Mouse (Mus musculus): ENCODE data around the gene Pard3. TPM values are rescaled to one million over a fixed set of nuclear protein-coding genes. Genes with fewer than 3 reads are reported as not detected.

Gene Pard3
- total and polyA plus RNA-seq, 3 experiments = 0.51 to 1.3 (median 0.94) TPM

GRCm38 (mm10) chr8:127139154-127139553, 75.5 kb downstream of the Pard3 start (continued):
- TF ChIP-seq RAD21 (IDR thresholded peaks at IDR 0.05; ENCODE audit: low read depth, low read length) (peak; percentile 87), TBP (conservative IDR thresholded peaks at IDR 0.05; ENCODE audit: low read depth, low read length) (no peak), IRF4 (IDR thresholded peaks at IDR 0.05; ENCODE audit: low read depth, low read length) (no peak), MAZ (IDR thresholded peaks at IDR 0.05; ENCODE audit: low read depth, low read length) (no peak), JUN (IDR thresholded peaks at IDR 0.05; ENCODE audit: insufficient read depth, low read depth, low read length) (no peak), PAX5 (IDR thresholded peaks at IDR 0.05; ENCODE audit: low read length) (no peak), MAFK (IDR thresholded peaks at IDR 0.05; ENCODE audit: insufficient replicate concordance, low read length) (no peak), SIN3A (IDR thresholded peaks at IDR 0.05; ENCODE audit: low read length) (no peak), TCF12 (IDR thresholded peaks at IDR 0.05; ENCODE audit: low read depth, low read length) (no peak), SMC3 (IDR thresholded peaks at IDR 0.05; ENCODE audit: low read depth, low read length) (peak; percentile 93)

- peaks cover 0 to 21% of the 10 kb centered on the region in 2 experiments; a peak in 2 of 4 replicates for H3K4me1 ChIP-seq (ENCODE audit: control insufficient read depth in 1 of 2, insufficient read depth in 2 of 2)
- H3K79me2 ChIP-seq (replicated peaks; ENCODE audit: control insufficient read depth, extremely low read depth, insufficient read depth, poor library complexity, severe bottlenecking) = no peaks in the 10 kb centered on the region
- H3K9ac ChIP-seq (ENCODE audit: insufficient read depth, low read depth) = no peak overlapping the region
- no peaks in the 10 kb centered on the region for H3K9me3 ChIP-seq (replicated peaks; ENCODE audit: low read length)
- in situ Hi-C loops (cut with MboI; ENCODE audit: low pct_ligation_motif_present, low pct_unique_long_range_greater_than_20kb, low sequenced_read_pairs) (loop anchor here (5.0 to 25.0 kb wide), 2 partner anchors 154 to 654 kb away; partner anchors contain the start of gene Tarbp1), dilution Hi-C loops (cut with MboI; ENCODE audit: extremely low pct_ligation_motif_present, extremely low pct_unique_long_range_greater_than_20kb, low sequenced_read_pairs) (no loop called here)
- H3K27me3 ChIP-seq (replicated peaks) = no peaks in the 10 kb centered on the region
- H3K27ac ChIP-seq (ENCODE audit: insufficient read depth, low read depth) = no peak overlapping the region
- TF ChIP-seq ZNF384 (IDR thresholded peaks at IDR 0.05; ENCODE audit: low read depth, low read length) = no peak
- TF ChIP-seq USF2 (conservative IDR thresholded peaks at IDR 0.05; ENCODE audit: low read depth, low read length) = no peak
- TF ChIP-seq TCF12 (IDR thresholded peaks at IDR 0.05; ENCODE audit: low read depth, low read length) = no peak
- TF ChIP-seq NELFE (IDR thresholded peaks at IDR 0.05; ENCODE audit: low read depth, low read length) = no peak
- TF ChIP-seq TBP (conservative IDR thresholded peaks at IDR 0.05; ENCODE audit: low read depth, low read length) = no peak
- no peak for TF ChIP-seq ZC3H11A (IDR thresholded peaks at IDR 0.05; ENCODE audit: low read depth, low read length)
- H3K4me3 ChIP-seq (replicated peaks in 1 of 3; ENCODE audit: low read depth in 2 of 3, low read length in 2 of 3, poor library complexity in 1 of 3) = no peak overlapping the region
- no peak for DNase-seq (ENCODE audit: extremely low read depth)
- H3K36me3 ChIP-seq (replicated peaks in 1 of 2; ENCODE audit: control insufficient read depth in 1 of 2, insufficient read depth in 1 of 2, low read length in 1 of 2) = no peaks in the 10 kb centered on the region
- no peak overlapping the region for H3K4me2 ChIP-seq (ENCODE audit: insufficient read depth, low read depth, poor library complexity, severe bottlenecking)
These were observed 77.3 kb downstream of the Pard3 start for GRCm38 (mm10) chr8:127140945-127141344.

GRCm38 (mm10) chr8:127143641-127144040, 79.9 kb downstream of the Pard3 start:
- no peak overlapping the region for H3K4me2 ChIP-seq (ENCODE audit: insufficient read depth, low read depth, poor library complexity, severe bottlenecking)
- peak; percentile 29 for DNase-seq (ENCODE audit: extremely low read depth)
- in situ Hi-C loops (cut with MboI; ENCODE audit: low pct_ligation_motif_present, low pct_unique_long_range_greater_than_20kb, low sequenced_read_pairs) = loop anchor here (5.0 to 25.0 kb wide), 2 partner anchors 156 to 656 kb away; partner anchors contain the start of gene Tarbp1
- peaks cover 0 to 21% of the 10 kb centered on the region in 2 experiments; a peak in 2 of 4 replicates for H3K4me1 ChIP-seq (ENCODE audit: control insufficient read depth in 1 of 2, insufficient read depth in 2 of 2)
- H3K27ac ChIP-seq (ENCODE audit: insufficient read depth, low read depth) = no peak overlapping the region
- dilution Hi-C loops (cut with MboI; ENCODE audit: extremely low pct_ligation_motif_present, extremely low pct_unique_long_range_greater_than_20kb, low sequenced_read_pairs) = no loop called here
- H3K27me3 ChIP-seq (replicated peaks) = no peaks in the 10 kb centered on the region
- H3K9me3 ChIP-seq (replicated peaks; ENCODE audit: low read length) = no peaks in the 10 kb centered on the region
- no peaks in the 10 kb centered on the region for H3K36me3 ChIP-seq (replicated peaks in 1 of 2; ENCODE audit: control insufficient read depth in 1 of 2, insufficient read depth in 1 of 2, low read length in 1 of 2)
- H3K9ac ChIP-seq (ENCODE audit: insufficient read depth, low read depth) = no peak overlapping the region
- H3K79me2 ChIP-seq (replicated peaks; ENCODE audit: control insufficient read depth, extremely low read depth, insufficient read depth, poor library complexity, severe bottlenecking) = no peaks in the 10 kb centered on the region
- TF ChIP-seq POLR2A (IDR thresholded peaks at IDR 0.05; ENCODE audit: low read depth, low read length) (no peak), ETS1 (conservative IDR thresholded peaks at IDR 0.05; ENCODE audit: low read depth, low read length) (no peak), RAD21 (IDR thresholded peaks at IDR 0.05; ENCODE audit: low read depth, low read length) (no peak), SMC3 (IDR thresholded peaks at IDR 0.05; ENCODE audit: low read depth, low read length) (no peak), CHD2 (IDR thresholded peaks at IDR 0.05; ENCODE audit: low read length) (no peak), NELFE (IDR thresholded peaks at IDR 0.05; ENCODE audit: low read depth, low read length) (no peak), CTCF (conservative IDR thresholded peaks at IDR 0.05 in 1 of 2, IDR thresholded peaks at IDR 0.05 in 1 of 2; ENCODE audit: low read depth in 2 of 2, low read length in 2 of 2) (no peak), UBTF (IDR thresholded peaks at IDR 0.05; ENCODE audit: low read depth, low read length) (no peak), MEF2A (IDR thresholded peaks at IDR 0.05; ENCODE audit: borderline replicate concordance, low read depth, low read length) (no peak), USF1 (IDR thresholded peaks at IDR 0.05; ENCODE audit: low read depth, low read length) (no peak), KAT2A (IDR thresholded peaks at IDR 0.05; ENCODE audit: insufficient replicate concordance, low read length) (no peak), MAZ (IDR thresholded peaks at IDR 0.05; ENCODE audit: low read depth, low read length) (no peak), NRF1 (IDR thresholded peaks at IDR 0.05; ENCODE audit: low read depth, low read length) (no peak), PAX5 (IDR thresholded peaks at IDR 0.05; ENCODE audit: low read length) (no peak), EP300 (IDR thresholded peaks at IDR 0.05; ENCODE audit: low read length) (no peak)
- no peak overlapping the region for H3K4me3 ChIP-seq (replicated peaks in 1 of 3; ENCODE audit: low read depth in 2 of 3, low read length in 2 of 3, poor library complexity in 1 of 3)
